Mouse (Mus musculus) liver, adult 2 months (tissue): ENCODE results near the gene Clec4f. TPM values are rescaled to one million over a fixed set of nuclear protein-coding genes. Genes with fewer than 3 reads are reported as not detected.
"Not testable (repeated sequence)": the region's sequence is repeated elsewhere in the genome, so short reads cannot be mapped to it uniquely, and the experiment has no call there.

Source experiments
- DNase-seq: peaks from one replicate; pipeline ENCODE4 v3.0.0-alpha.2; 2011; ENCODE audit warnings: low read depth, low spot score; ENCODE audit errors: extremely low read depth
- H3K27ac ChIP-seq: fragments of 200-500 bp; replicated peaks from 2 replicates; pipeline ENCODE4 v1.5.1; 2012; ENCODE audit warnings: low read depth, mild to moderate bottlenecking, control low read depth, inconsistent platforms, low read length; ENCODE audit not compliant: insufficient read depth
- H3K27me3 ChIP-seq: fragments of 200-500 bp; 2 replicates; pipeline ENCODE4 v1.6.1; 2012; ENCODE audit warnings: mild to moderate bottlenecking, moderate library complexity, low read length, inconsistent platforms; ENCODE audit not compliant: control insufficient read depth, insufficient read depth
- H3K36me3 ChIP-seq: fragments of 200-500 bp; 2 replicates; pipeline ENCODE4 v1.6.1; 2012; ENCODE audit warnings: low read length, inconsistent platforms; ENCODE audit not compliant: control insufficient read depth, insufficient read depth
- H3K4me1 ChIP-seq: fragments of 200-500 bp; 2 replicates; pipeline ENCODE4 v1.6.1; 2011; ENCODE audit warnings: low read length; ENCODE audit not compliant: control insufficient read depth, insufficient read depth
- H3K4me3 ChIP-seq: fragments of 200-500 bp; 2 replicates; pipeline ENCODE4 v1.5.1; 2011; ENCODE audit warnings: low read depth, mild to moderate bottlenecking, control low read depth, low read length, moderate library complexity; ENCODE audit not compliant: insufficient read depth
- H3K79me2 ChIP-seq: fragments of 200-500 bp; 2 replicates; pipeline ENCODE4 v1.6.1; 2012; ENCODE audit warnings: inconsistent platforms, mild to moderate bottlenecking, low read length, moderate library complexity; ENCODE audit not compliant: control insufficient read depth, insufficient read depth
- H3K9ac ChIP-seq: fragments of 200-500 bp; 2 replicates; pipeline ENCODE4 v1.6.1; 2012; ENCODE audit warnings: low read depth, mild to moderate bottlenecking, control low read depth, inconsistent platforms, low read length
- CTCF ChIP-seq: fragments of 200-500 bp; IDR thresholded peaks from 2 replicates; pipeline ENCODE4 v1.5.1; 2011; ENCODE audit warnings: low read depth, low read length, control low read depth
- POLR2A ChIP-seq: fragments of 200-500 bp; IDR thresholded peaks from 2 replicates; pipeline ENCODE4 v1.6.1; 2011; ENCODE audit warnings: low read length, control low read depth; ENCODE audit not compliant: insufficient read depth; ENCODE audit errors: extremely low read depth
- WGBS: fragments of 180-500 bp; shearing (Covaris S2); methylation state at CpG from one replicate; pipeline ENCODE4 v1.1.7; 2018; 5-methylcytosine and 5-hydroxymethylcytosine counted together
- polyA plus RNA-seq: library from polyadenylated mRNA; depleted of rRNA; stranded (reverse); fragments of >200 nt; gene quantifications from 2 replicates; pipeline ENCODE4 v1.2.3, GENCODE M21; 2012
- total RNA-seq: library from RNA; depleted of rRNA; stranded (reverse); fragments of >200 nt; gene quantifications from 2 replicates; pipeline ENCODE4 v1.2.3, GENCODE M21; 2014

The Clec4f gene
- total and polyA plus RNA-seq, 2 experiments, result 52.3 to 171 TPM

- Histone ChIP-seq H3K79me2 (no peaks in the 10 kb centered on the region), H3K9ac (no peak overlapping the region), H3K4me1 (no peaks in the 10 kb centered on the region), H3K4me3 (no peak overlapping the region), H3K36me3 (no peaks in the 10 kb centered on the region), H3K27me3 (no peaks in the 10 kb centered on the region), H3K27ac (no peak overlapping the region)
- peak; percentile 31 for DNase-seq
- WGBS, result 9% methylated on average over 4 of the region's 4 CpGs
- TF ChIP-seq POLR2A, result no peak
- TF ChIP-seq CTCF, result peak; percentile 68
These were observed 17.4 kb upstream of the Clec4f start for GRCm38 (mm10) chr6:83673395-83673794.

GRCm38 (mm10) chr6:83665009-83665408 is 9.0 kb upstream of the Clec4f start:
- no peaks in the 10 kb centered on the region for H3K36me3 ChIP-seq
- H3K27ac ChIP-seq, result no peak overlapping the region
- no peak for DNase-seq
- H3K4me3 ChIP-seq, result no peak overlapping the region
- H3K79me2 ChIP-seq, result no peaks in the 10 kb centered on the region
- no peak overlapping the region for H3K9ac ChIP-seq
- H3K4me1 ChIP-seq, result no peaks in the 10 kb centered on the region
- WGBS, result 87% methylated on average over 2 of the region's 2 CpGs
- peaks cover 6% of the 10 kb centered on the region; the same call in 1 of the 2 replicates for H3K27me3 ChIP-seq
- no peak for TF ChIP-seq POLR2A
- no peak for TF ChIP-seq CTCF

DNA sequence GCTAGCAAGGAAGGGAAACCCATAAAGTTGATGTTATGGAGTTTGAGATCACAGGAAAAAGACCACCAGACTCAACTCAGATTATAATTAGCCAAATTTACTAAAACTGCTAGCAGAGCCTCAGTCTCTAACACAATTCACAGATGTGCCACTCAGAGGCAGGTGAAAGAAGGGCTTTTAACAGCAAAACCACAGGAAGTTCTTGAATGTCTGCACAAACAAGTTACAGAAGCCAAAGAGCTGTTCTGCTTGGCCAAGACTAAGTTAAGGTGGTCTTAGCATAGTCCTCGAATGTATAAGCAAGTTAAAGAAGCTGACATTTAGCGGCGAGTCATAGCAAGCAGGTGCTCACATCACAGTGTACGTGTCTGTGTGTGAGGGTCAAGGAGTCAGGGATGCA is 4.8 kb upstream of the Clec4f start:
- H3K79me2 ChIP-seq, result no peaks in the 10 kb centered on the region
- no peak overlapping the region for H3K4me3 ChIP-seq
- H3K9ac ChIP-seq, result no peak overlapping the region
- no peak for TF ChIP-seq POLR2A
- no peak for TF ChIP-seq CTCF
- no peaks in the 10 kb centered on the region for H3K4me1 ChIP-seq
- H3K27me3 ChIP-seq, result peaks cover 6% of the 10 kb centered on the region; the same call in 1 of the 2 replicates
- DNase-seq, result no peak
- no peak overlapping the region for H3K27ac ChIP-seq
- no peaks in the 10 kb centered on the region for H3K36me3 ChIP-seq
- WGBS, result 70% methylated on average over 4 of the region's 4 CpGs

GRCm38 (mm10) chr6:83646715-83647114 is 9.3 kb downstream of the Clec4f start:
- no peaks in the 10 kb centered on the region for H3K79me2 ChIP-seq
- DNase-seq, result no peak
- peak overlapping the region; percentile 36; the same call in 1 of the 2 replicates for H3K27ac ChIP-seq
- 83% methylated on average over 10 of the region's 10 CpGs for WGBS
- no peak overlapping the region; the same call in 1 of the 2 replicates for H3K9ac ChIP-seq
- no peak for TF ChIP-seq POLR2A
- no peak for TF ChIP-seq CTCF
- H3K4me1 ChIP-seq, result no peaks in the 10 kb centered on the region
- H3K4me3 ChIP-seq, result no peak overlapping the region
- no peaks in the 10 kb centered on the region for H3K36me3 ChIP-seq
- no peaks in the 10 kb centered on the region for H3K27me3 ChIP-seq

- H3K27me3 ChIP-seq, result no peaks in the 10 kb centered on the region
- H3K36me3 ChIP-seq, result no peaks in the 10 kb centered on the region
- peak overlapping the region; percentile 47 for H3K27ac ChIP-seq
- no peak overlapping the region for H3K9ac ChIP-seq
- no peaks in the 10 kb centered on the region for H3K4me1 ChIP-seq
- DNase-seq, result no peak
- TF ChIP-seq POLR2A, result no peak
- TF ChIP-seq CTCF, result no peak
- no peaks in the 10 kb centered on the region for H3K79me2 ChIP-seq
- no peak overlapping the region for H3K4me3 ChIP-seq
- 87% methylated on average over 1 of the region's 1 CpGs for WGBS
These were observed 20.7 kb downstream of the Clec4f start for GRCm38 (mm10) chr6:83635329-83635728.

GRCm38 (mm10) chr6:83634631-83635030 is 21.4 kb downstream of the Clec4f start:
- not testable (repeated sequence) for H3K9ac ChIP-seq, H3K27me3 ChIP-seq, H3K4me1 ChIP-seq, H3K36me3 ChIP-seq, DNase-seq, H3K4me3 ChIP-seq, H3K79me2 ChIP-seq
- 43% methylated on average over 4 of the region's 4 CpGs for WGBS
- H3K27ac ChIP-seq, result peak overlapping the region; percentile 27; the same call in 1 of the 2 replicates

- H3K9ac ChIP-seq, H3K27me3 ChIP-seq, H3K27ac ChIP-seq, H3K79me2 ChIP-seq, H3K36me3 ChIP-seq, H3K4me3 ChIP-seq, H3K4me1 ChIP-seq: not testable (repeated sequence)
- WGBS, result 50% methylated on average over 5 of the region's 5 CpGs
- peak; percentile 29 for DNase-seq
These were observed 21.9 kb downstream of the Clec4f start for GRCm38 (mm10) chr6:83634106-83634505.
